ENCODE assay signal across 24 mouse cellular contexts in the genomic region with DNA sequence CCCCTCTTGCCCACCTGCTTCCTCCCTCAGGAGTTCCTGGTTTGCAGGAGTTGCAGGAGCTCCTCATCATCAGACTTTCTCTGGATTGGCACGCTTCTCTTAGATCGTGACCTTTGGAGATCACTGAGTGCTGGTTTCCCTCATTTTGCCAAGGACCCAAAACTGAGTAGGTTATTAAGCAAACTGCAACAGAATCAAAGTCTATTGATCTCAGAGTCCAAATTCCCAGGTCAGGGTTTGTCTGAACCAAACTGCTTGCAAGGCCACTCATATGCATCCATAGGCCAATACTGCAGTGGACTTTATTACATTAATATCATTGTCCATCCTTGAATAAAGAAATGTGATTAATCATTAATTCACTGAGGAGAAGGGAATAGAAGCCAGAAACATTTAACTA.
"Had no signal": no experiment of that assay in that cellular context is flagged by ENCODE, and none has a peak within 500 bp of the region (broad histone marks: within the 10 kb centered on the region; RNA-seq: fewer than 3 reads in every experiment).

No protein-coding gene starts in this region.

- ATAC-seq: liver, postnatal 0 days; lung, postnatal 0 days; midbrain, embryonic 16.5 days had no signal

- H3K4me3 ChIP-seq: lung, embryonic 15.5 days; megakaryocyte, embryonic 14.5 days; midbrain, embryonic 10.5 days; midbrain, embryonic 12.5 days; myocyte; neural tube, embryonic 13.5 days; neural tube, embryonic 15.5 days; stomach, embryonic 15.5 days had no signal

- H3K9ac ChIP-seq: liver, postnatal 0 days; lung, embryonic 15.5 days; midbrain, embryonic 12.5 days; neural tube, embryonic 13.5 days; neural tube, embryonic 15.5 days; stomach, embryonic 15.5 days had no signal

- H3K4me2 ChIP-seq: lung, embryonic 15.5 days; midbrain, embryonic 12.5 days; neural tube, embryonic 13.5 days; neural tube, embryonic 15.5 days; stomach, embryonic 15.5 days had no signal

- DNase-seq: liver, postnatal 0 days; lung, adult 2 months; lung, postnatal 14 days; lung, postnatal 36 days; midbrain, embryonic 14.5 days; retina, postnatal 1 day; right cerebral cortex, adult 18-20 months; right cerebral cortex, postnatal 25 days; right cerebral cortex, postnatal 4 days; thymus, adult 2 months; thymus, postnatal 25 days; thymus, postnatal 4 days had no signal

- H3K4me1 ChIP-seq: lung, embryonic 15.5 days; midbrain, embryonic 12.5 days; neural tube, embryonic 15.5 days; stomach, embryonic 15.5 days had no signal

- H3K36me3 ChIP-seq: lung, embryonic 15.5 days; midbrain, embryonic 10.5 days; midbrain, embryonic 12.5 days; neural tube, embryonic 13.5 days; neural tube, embryonic 15.5 days; stomach, embryonic 15.5 days had no signal

- H3K27ac ChIP-seq: lung, embryonic 15.5 days; macrophage; midbrain, embryonic 10.5 days; midbrain, embryonic 12.5 days; neural tube, embryonic 13.5 days; neural tube, embryonic 15.5 days; stomach, embryonic 15.5 days; stomach, postnatal 0 days had no signal

- H3K9me3 ChIP-seq: lung, embryonic 15.5 days; megakaryocyte, embryonic 14.5 days; midbrain, embryonic 10.5 days; midbrain, embryonic 12.5 days; neural tube, embryonic 13.5 days; neural tube, embryonic 15.5 days; stomach, embryonic 15.5 days had no signal

- H3K27me3 ChIP-seq: lung, embryonic 15.5 days; megakaryocyte, embryonic 14.5 days; midbrain, embryonic 12.5 days; neural tube, embryonic 13.5 days; neural tube, embryonic 15.5 days; stomach, embryonic 15.5 days had no signal
